ENCODE assay signal across 13 mouse cellular contexts in genomic region chr17:8842662-8843061, GRCm38 (mm10).
DNase-seq lines count a peak whose midpoint lies in the region; ATAC-seq lines count a peak whose summit lies in the region.
"Had no signal": no experiment of that assay in that cellular context is flagged by ENCODE, and none has a peak within 500 bp of the region (broad histone marks: within the 10 kb centered on the region; RNA-seq: fewer than 3 reads in every experiment).

No protein-coding gene starts in this region.

- ATAC-seq in kidney, embryonic 14.5 days (ENCODE audit: low FRiP score, low TSS enrichment): peak; percentile 15; the same call in 1 of the 2 replicates
- no peak for ATAC-seq in kidney, embryonic 15.5 days (replicated peaks; ENCODE audit: low FRiP score)
- ATAC-seq in midbrain, embryonic 14.5 days (ENCODE audit: low FRiP score, low TSS enrichment): no peak
- no peak for ATAC-seq in midbrain, embryonic 11.5 days (ENCODE audit: low FRiP score)

- H3K4me3 ChIP-seq in kidney, embryonic 14.5 days (ENCODE audit: low read length): no peak overlapping the region
- no peak overlapping the region for H3K4me3 ChIP-seq in kidney, embryonic 15.5 days (replicated peaks)
- H3K4me3 ChIP-seq in midbrain, embryonic 14.5 days (replicated peaks; ENCODE audit: low read depth, low read length): no peak overlapping the region
- H3K4me3 ChIP-seq in midbrain, embryonic 11.5 days (ENCODE audit: low read depth, low read length): no peak overlapping the region
- H3K4me3 ChIP-seq: hindbrain, embryonic 12.5 days; lung, embryonic 15.5 days had no signal

- H3K9ac ChIP-seq in kidney, embryonic 14.5 days (ENCODE audit: low read depth, low read length): no peak overlapping the region
- H3K9ac ChIP-seq in kidney, embryonic 15.5 days: no peak overlapping the region
- no peak overlapping the region for H3K9ac ChIP-seq in midbrain, embryonic 14.5 days (replicated peaks; ENCODE audit: low read length)
- H3K9ac ChIP-seq in midbrain, embryonic 11.5 days (ENCODE audit: low read length): no peak overlapping the region
- H3K9ac ChIP-seq: hindbrain, embryonic 12.5 days; lung, embryonic 15.5 days had no signal

- peak; percentile 44 to 63 for DNase-seq in cerebellum, postnatal 10 days
- DNase-seq in cerebellum, postnatal 36 days: no peak
- DNase-seq in midbrain, embryonic 14.5 days: peak; percentile 62
- DNase-seq in midbrain, embryonic 11.5 days (ENCODE audit: low spot score, missing footprints): no peak
- peak; percentile 3 for DNase-seq in naive thymus-derived CD4-positive, alpha-beta T cell, adult 2 months (ENCODE audit: low read depth)
- DNase-seq: cerebellum, adult 11 months; gastrocnemius, postnatal 14 days; kidney, adult 11 months; thymus, postnatal 4 days had no signal

- H3K4me1 ChIP-seq in kidney, embryonic 14.5 days (ENCODE audit: control insufficient read depth, insufficient read depth, low read length): peaks cover 10% of the 10 kb centered on the region; the same call in 1 of the 2 replicates
- peaks cover 36% of the 10 kb centered on the region for H3K4me1 ChIP-seq in kidney, embryonic 15.5 days
- peaks cover 35% of the 10 kb centered on the region; the same call in 1 of the 2 replicates for H3K4me1 ChIP-seq in midbrain, embryonic 14.5 days (ENCODE audit: control insufficient read depth, insufficient read depth, low read length)
- peaks cover 3% of the 10 kb centered on the region; the same call in 1 of the 2 replicates for H3K4me1 ChIP-seq in midbrain, embryonic 11.5 days (ENCODE audit: control insufficient read depth, insufficient read depth, low read length)

- H3K36me3 ChIP-seq in kidney, embryonic 14.5 days (ENCODE audit: control insufficient read depth, insufficient read depth, low read length): no peaks in the 10 kb centered on the region
- H3K36me3 ChIP-seq in kidney, embryonic 15.5 days: no peaks in the 10 kb centered on the region
- no peaks in the 10 kb centered on the region for H3K36me3 ChIP-seq in midbrain, embryonic 14.5 days (ENCODE audit: control insufficient read depth, insufficient read depth, low read length)
- H3K36me3 ChIP-seq in midbrain, embryonic 11.5 days (ENCODE audit: control insufficient read depth, insufficient read depth, low read length): no peaks in the 10 kb centered on the region
- H3K36me3 ChIP-seq: hindbrain, embryonic 12.5 days; lung, embryonic 15.5 days had no signal

- H3K27ac ChIP-seq in kidney, embryonic 14.5 days (ENCODE audit: low read depth, low read length): no peak overlapping the region
- no peak overlapping the region for H3K27ac ChIP-seq in kidney, embryonic 15.5 days
- H3K27ac ChIP-seq in midbrain, embryonic 14.5 days (replicated peaks; ENCODE audit: low read depth, low read length): no peak overlapping the region
- H3K27ac ChIP-seq in midbrain, embryonic 11.5 days (ENCODE audit: low read depth, low read length): no peak overlapping the region
- H3K27ac ChIP-seq: lung, embryonic 15.5 days had no signal

- no peak overlapping the region for H3K4me2 ChIP-seq in kidney, embryonic 14.5 days (replicated peaks; ENCODE audit: low read depth, low read length)
- H3K4me2 ChIP-seq in kidney, embryonic 15.5 days: no peak overlapping the region
- H3K4me2 ChIP-seq in midbrain, embryonic 14.5 days (ENCODE audit: low read length): no peak overlapping the region
- no peak overlapping the region for H3K4me2 ChIP-seq in midbrain, embryonic 11.5 days
- H3K4me2 ChIP-seq: hindbrain, embryonic 12.5 days; lung, embryonic 15.5 days had no signal

- WGBS in kidney, embryonic 14.5 days: 68% methylated on average over 4 of the region's 4 CpGs
- WGBS in kidney, embryonic 15.5 days: 48% methylated on average over 4 of the region's 4 CpGs
- WGBS in midbrain, embryonic 14.5 days: 62% methylated on average over 4 of the region's 4 CpGs
- WGBS in midbrain, embryonic 11.5 days: 85% methylated on average over 4 of the region's 4 CpGs

- no peaks in the 10 kb centered on the region for H3K9me3 ChIP-seq in kidney, embryonic 14.5 days (ENCODE audit: control insufficient read depth, low read length)
- H3K9me3 ChIP-seq in kidney, embryonic 15.5 days (replicated peaks): no peaks in the 10 kb centered on the region
- H3K9me3 ChIP-seq in midbrain, embryonic 14.5 days (ENCODE audit: control insufficient read depth, low read length): no peaks in the 10 kb centered on the region
- H3K9me3 ChIP-seq in midbrain, embryonic 11.5 days (ENCODE audit: control insufficient read depth, low read length): no peaks in the 10 kb centered on the region
- H3K9me3 ChIP-seq: hindbrain, embryonic 12.5 days; lung, embryonic 15.5 days had no signal

- H3K27me3 ChIP-seq in kidney, embryonic 14.5 days (ENCODE audit: control insufficient read depth, insufficient read depth, low read length): no peaks in the 10 kb centered on the region
- no peaks in the 10 kb centered on the region for H3K27me3 ChIP-seq in kidney, embryonic 15.5 days
- H3K27me3 ChIP-seq in midbrain, embryonic 14.5 days (ENCODE audit: control insufficient read depth, insufficient read depth, low read length): no peaks in the 10 kb centered on the region
- no peaks in the 10 kb centered on the region for H3K27me3 ChIP-seq in midbrain, embryonic 11.5 days (ENCODE audit: control insufficient read depth, insufficient read depth, low read length)
- H3K27me3 ChIP-seq: hindbrain, embryonic 12.5 days; lung, embryonic 15.5 days had no signal

Comparison
In these comparisons a context has a peak if more than half of its experiments do, and no peak if none do; other contexts are left out.
1. DNase-seq: peak in cerebellum, postnatal 10 days (2 of 2), midbrain, embryonic 14.5 days (single experiment) and naive thymus-derived CD4-positive, alpha-beta T cell, adult 2 months (single experiment); none in cerebellum, postnatal 36 days (0 of 2) and midbrain, embryonic 11.5 days (single experiment).